Mouse (Mus musculus): Measurements from ENCODE around the gene Vmn1r86. TPM values are rescaled to one million over a fixed set of nuclear protein-coding genes. Genes with fewer than 3 reads are reported as not detected.
"Not testable (repeated sequence)": the region's sequence is repeated elsewhere in the genome, so short reads cannot be mapped to it uniquely, and the experiment has no call there.

The Vmn1r86 gene
- total RNA-seq (2014; rRNA removed; ENCODE audit: low replicate concordance), result not detected in 2 replicates
- polyA plus RNA-seq (2015; fragmentation: Nextera tagmentation; extraction: Ambion mirVana), result not detected in 2 replicates

DNA sequence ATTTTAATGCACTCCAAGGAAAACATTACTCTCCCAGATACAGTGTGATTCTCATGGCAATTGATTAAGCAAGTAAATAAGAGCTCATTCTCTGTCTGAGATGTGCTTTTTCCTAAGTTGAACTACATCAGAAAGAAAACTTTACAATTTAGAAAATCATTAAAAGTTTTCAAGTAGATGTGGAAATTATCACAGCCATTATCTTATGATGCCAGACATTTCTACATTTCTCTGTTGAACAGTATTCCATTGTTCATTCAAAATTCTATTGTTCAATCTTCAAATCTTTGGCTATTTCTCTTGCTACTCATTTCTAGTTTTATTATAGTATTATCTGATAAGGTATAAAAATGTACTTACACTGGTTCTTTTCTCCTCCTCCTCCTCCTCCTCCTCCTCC is at the start of gene Vmn1r86:
Vmn1r86 (minus strand) TSS at position 101 of the 400 bp plus-strand sequence.
- Histone ChIP-seq H3K27ac (ENCODE audit: low read depth) (no peak within 1 kb of the TSS), H3K27me3 (ENCODE audit: control insufficient read depth, insufficient read depth, low read length) (no peaks in the 10 kb centered on the region), H3K36me3 (replicated peaks; ENCODE audit: control insufficient read depth, insufficient read depth, low read length) (no peaks in the 10 kb centered on the region), H3K9ac (replicated peaks; ENCODE audit: low read depth, low read length) (no peak within 1 kb of the TSS), H3K4me3 (ENCODE audit: low read depth, low read length) (no peak within 1 kb of the TSS), H3K4me2 (ENCODE audit: low read depth, low read length) (no peak within 1 kb of the TSS), H3K9me3 (replicated peaks; ENCODE audit: control insufficient read depth, low read length) (no peaks in the 10 kb centered on the region), H3K4me1 (ENCODE audit: control insufficient read depth, insufficient read depth) (no peaks in the 10 kb centered on the region)
- no peak for DNase-seq (ENCODE audit: low spot score)
- ATAC-seq (ENCODE audit: insufficient read depth, low read depth), result no peak
- no peak for TF ChIP-seq CTCF (IDR thresholded peaks at IDR 0.05; ENCODE audit: low read depth)
- no peak for TF ChIP-seq EP300 (IDR thresholded peaks at IDR 0.05; ENCODE audit: low read depth)

DNA sequence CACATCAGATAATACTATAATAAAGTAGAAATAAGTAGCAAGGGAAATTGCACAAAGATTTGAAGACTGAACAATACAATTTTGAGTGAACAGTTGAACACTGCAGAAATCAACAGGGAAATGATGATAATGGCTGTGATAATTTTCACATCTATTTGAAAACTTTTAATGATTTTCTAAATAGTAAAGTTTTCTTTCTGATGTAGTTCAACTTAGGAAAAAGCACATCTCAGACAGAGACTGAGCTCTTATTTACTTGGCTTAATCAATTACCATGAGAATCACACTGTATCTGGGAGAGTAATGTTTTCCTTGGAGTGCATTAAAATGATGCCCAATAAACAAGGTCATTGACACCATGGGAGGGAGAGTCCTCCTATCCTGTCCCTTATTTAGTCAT is 39.6 kb upstream of the Vmn1r86 start, which contains the start of gene Vmn1r88:
Vmn1r88 (plus strand) TSS at position 301 of the 400 bp plus-strand sequence.
- DNase-seq (ENCODE audit: low spot score) (no peak), ATAC-seq (ENCODE audit: insufficient read depth, low read depth) (no peak)
- Histone ChIP-seq H3K4me2 (ENCODE audit: low read depth, low read length) (no peak within 1 kb of the TSS), H3K4me3 (ENCODE audit: low read depth, low read length) (no peak within 1 kb of the TSS), H3K27ac (ENCODE audit: low read depth) (no peak within 1 kb of the TSS), H3K27me3 (ENCODE audit: control insufficient read depth, insufficient read depth, low read length) (no peaks in the 10 kb centered on the region), H3K9me3 (replicated peaks; ENCODE audit: control insufficient read depth, low read length) (no peaks in the 10 kb centered on the region), H3K36me3 (replicated peaks; ENCODE audit: control insufficient read depth, insufficient read depth, low read length) (no peaks in the 10 kb centered on the region), H3K9ac (replicated peaks; ENCODE audit: low read depth, low read length) (no peak within 1 kb of the TSS), H3K4me1 (ENCODE audit: control insufficient read depth, insufficient read depth) (no peaks in the 10 kb centered on the region)
- TF ChIP-seq EP300 (IDR thresholded peaks at IDR 0.05; ENCODE audit: low read depth), result no peak
- TF ChIP-seq CTCF (IDR thresholded peaks at IDR 0.05; ENCODE audit: low read depth), result no peak

DNA sequence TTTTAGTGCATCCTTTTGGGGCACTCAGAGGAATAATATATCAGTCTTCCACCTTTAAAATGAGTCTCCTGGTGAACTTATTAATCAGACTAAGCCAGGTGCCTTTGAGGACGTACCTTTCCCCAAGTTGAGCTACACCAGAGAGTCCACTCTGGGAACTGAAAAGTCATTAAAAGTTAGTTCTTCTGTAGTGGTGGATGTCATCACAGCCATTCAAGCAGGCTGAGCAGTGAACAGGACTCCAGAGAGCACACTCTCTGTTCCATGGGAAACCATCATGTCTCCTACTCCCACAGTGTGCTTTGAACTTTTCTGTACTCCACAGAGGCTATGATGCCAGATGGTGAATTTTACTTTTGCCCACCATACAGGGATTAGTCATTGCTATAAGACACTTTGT is 20.3 kb upstream of the Vmn1r86 start, which contains the start of gene Vmn1r87:
Vmn1r87 (minus strand) TSS at position 101 of the 400 bp plus-strand sequence.
- no peaks in the 10 kb centered on the region for H3K27me3 ChIP-seq (ENCODE audit: control insufficient read depth, insufficient read depth, low read length)
- WGBS, result 70% methylated on average over 1 of the region's 1 CpGs
- H3K9ac ChIP-seq (replicated peaks; ENCODE audit: low read depth, low read length), result no peak within 1 kb of the TSS
- no peak for ATAC-seq (ENCODE audit: insufficient read depth, low read depth)
- H3K4me1 ChIP-seq (ENCODE audit: control insufficient read depth, insufficient read depth), result no peaks in the 10 kb centered on the region
- no peak within 1 kb of the TSS for H3K4me3 ChIP-seq (ENCODE audit: low read depth, low read length)
- H3K27ac ChIP-seq (ENCODE audit: low read depth), result no peak within 1 kb of the TSS
- no peaks in the 10 kb centered on the region for H3K36me3 ChIP-seq (replicated peaks; ENCODE audit: control insufficient read depth, insufficient read depth, low read length)
- H3K9me3 ChIP-seq (replicated peaks; ENCODE audit: control insufficient read depth, low read length), result no peaks in the 10 kb centered on the region
- TF ChIP-seq EP300 (IDR thresholded peaks at IDR 0.05; ENCODE audit: low read depth) (no peak), CTCF (IDR thresholded peaks at IDR 0.05; ENCODE audit: low read depth) (no peak)
- no peak for DNase-seq (ENCODE audit: low spot score)
- H3K4me2 ChIP-seq (ENCODE audit: low read depth, low read length), result no peak within 1 kb of the TSS

DNA sequence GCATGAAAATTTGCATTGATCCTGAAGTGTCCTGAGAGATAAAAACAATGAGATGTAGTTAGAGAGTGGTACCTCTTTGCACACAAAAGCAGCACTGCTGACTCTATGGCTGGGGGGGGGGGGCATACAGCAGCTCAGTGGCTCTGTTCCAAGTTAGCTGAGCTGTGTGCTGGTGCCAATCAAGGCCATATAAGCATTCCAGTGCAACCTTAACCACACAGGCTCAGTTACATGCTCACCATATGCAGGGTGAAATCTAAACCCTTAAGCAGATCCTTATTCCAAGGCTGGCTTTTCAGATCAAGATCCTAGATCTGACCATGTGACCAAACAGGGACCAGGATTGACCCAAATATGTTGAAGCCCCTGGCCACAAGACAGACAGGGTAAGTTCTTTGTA is 17.6 kb upstream of the Vmn1r86 start:
- Histone ChIP-seq H3K9me3 (replicated peaks; ENCODE audit: control insufficient read depth, low read length) (no peaks in the 10 kb centered on the region), H3K27ac (ENCODE audit: low read depth) (no peak overlapping the region), H3K4me2 (ENCODE audit: low read depth, low read length) (no peak overlapping the region), H3K9ac (replicated peaks; ENCODE audit: low read depth, low read length) (no peak overlapping the region), H3K4me3 (ENCODE audit: low read depth, low read length) (no peak overlapping the region), H3K4me1 (ENCODE audit: control insufficient read depth, insufficient read depth) (no peaks in the 10 kb centered on the region), H3K36me3 (replicated peaks; ENCODE audit: control insufficient read depth, insufficient read depth, low read length) (no peaks in the 10 kb centered on the region), H3K27me3 (ENCODE audit: control insufficient read depth, insufficient read depth, low read length) (no peaks in the 10 kb centered on the region)
- no peak for DNase-seq (ENCODE audit: low spot score)
- TF ChIP-seq EP300 (IDR thresholded peaks at IDR 0.05; ENCODE audit: low read depth) (no peak), CTCF (IDR thresholded peaks at IDR 0.05; ENCODE audit: low read depth) (no peak)
- no peak for ATAC-seq (ENCODE audit: insufficient read depth, low read depth)

DNA sequence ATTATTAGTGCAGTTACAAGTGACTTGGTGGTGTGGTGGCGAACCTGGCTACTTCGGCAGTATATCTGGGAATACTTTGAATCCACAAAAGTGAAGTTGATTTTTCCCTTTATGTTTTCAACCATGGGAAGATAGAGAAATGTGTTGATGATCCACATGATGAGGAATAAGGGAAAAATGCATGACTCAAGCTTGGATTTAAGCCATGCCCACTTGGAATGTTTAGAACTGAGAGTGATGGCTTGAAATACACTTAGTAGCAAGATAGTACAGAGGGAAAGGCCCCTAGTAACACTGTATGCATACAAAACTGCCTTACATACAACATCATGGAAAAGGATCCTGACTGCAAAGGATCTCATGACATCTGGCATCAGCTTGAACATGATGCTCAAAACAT is 12.1 kb upstream of the Vmn1r86 start:
- ATAC-seq (ENCODE audit: insufficient read depth, low read depth) (no peak), DNase-seq (ENCODE audit: low spot score) (no peak)
- H3K27me3 ChIP-seq (ENCODE audit: control insufficient read depth, insufficient read depth, low read length), result no peaks in the 10 kb centered on the region
- no peak overlapping the region for H3K4me3 ChIP-seq (ENCODE audit: low read depth, low read length)
- H3K9me3 ChIP-seq (replicated peaks; ENCODE audit: control insufficient read depth, low read length), result no peaks in the 10 kb centered on the region
- no peak overlapping the region for H3K9ac ChIP-seq (replicated peaks; ENCODE audit: low read depth, low read length)
- no peaks in the 10 kb centered on the region for H3K36me3 ChIP-seq (replicated peaks; ENCODE audit: control insufficient read depth, insufficient read depth, low read length)
- H3K4me2 ChIP-seq (ENCODE audit: low read depth, low read length), result no peak overlapping the region
- no peak for TF ChIP-seq CTCF (IDR thresholded peaks at IDR 0.05; ENCODE audit: low read depth)
- TF ChIP-seq EP300 (IDR thresholded peaks at IDR 0.05; ENCODE audit: low read depth), result no peak
- H3K27ac ChIP-seq (ENCODE audit: low read depth), result no peak overlapping the region
- WGBS, result 73% methylated on average over 2 of the region's 2 CpGs
- H3K4me1 ChIP-seq (ENCODE audit: control insufficient read depth, insufficient read depth), result no peaks in the 10 kb centered on the region

DNA sequence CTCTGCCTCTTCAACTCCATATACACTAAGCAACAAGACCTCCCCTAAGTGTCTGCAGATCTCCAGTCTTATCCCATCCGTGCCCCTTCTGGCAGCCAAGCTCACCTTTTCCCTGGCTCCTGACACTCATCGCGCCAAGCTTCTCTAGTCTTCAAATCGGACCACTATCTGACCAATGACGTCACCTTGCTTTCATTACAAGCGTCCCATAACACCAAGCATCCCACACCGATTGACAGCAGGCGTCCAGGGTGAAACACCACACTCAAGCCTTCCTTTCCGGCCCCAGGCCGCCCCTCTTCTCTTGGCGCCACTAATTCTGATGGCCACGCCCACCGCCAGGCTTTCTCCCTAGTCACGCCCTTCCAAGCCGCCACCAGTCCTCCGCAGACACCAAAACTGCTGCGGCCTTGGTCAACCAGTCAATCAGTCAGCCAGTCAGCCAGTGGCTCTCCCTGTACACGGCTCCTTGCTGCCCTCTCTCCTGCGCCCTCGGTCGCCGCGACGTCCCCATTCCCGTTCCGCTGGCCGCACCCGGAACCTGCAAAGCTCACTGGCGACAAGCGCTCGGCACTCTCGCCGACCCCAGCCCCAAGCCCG is 3.9 kb upstream of the Vmn1r86 start:
- not testable (repeated sequence) for H3K27me3 ChIP-seq (ENCODE audit: control insufficient read depth, insufficient read depth, low read length); H3K36me3 ChIP-seq (replicated peaks; ENCODE audit: control insufficient read depth, insufficient read depth, low read length); H3K9ac ChIP-seq (replicated peaks; ENCODE audit: low read depth, low read length); H3K4me1 ChIP-seq (ENCODE audit: control insufficient read depth, insufficient read depth); H3K9me3 ChIP-seq (replicated peaks; ENCODE audit: control insufficient read depth, low read length); H3K27ac ChIP-seq (ENCODE audit: low read depth); DNase-seq (ENCODE audit: low spot score); H3K4me3 ChIP-seq (ENCODE audit: low read depth, low read length)
- peak; percentile 53 for ATAC-seq (ENCODE audit: insufficient read depth, low read depth)
- 2% methylated on average over 8 of the region's 34 CpGs for WGBS
- peak overlapping the region; percentile 33; the same call in 1 of the 2 replicates for H3K4me2 ChIP-seq (ENCODE audit: low read depth, low read length)

Data from heart, postnatal 0 days (tissue).